Mouse (Mus musculus) olfactory bulb, adult 2 months (tissue): ENCODE measurements at regions not wholly inside any gene's neighbourhood (a gene's known extent, or its start where the extent isn't known, plus 50 kb on each side); places are given as distances from the start of the nearest gene placed in this dataset.

Experiments
- H3K27ac ChIP-seq: fragments of 200-500 bp; 2 replicates; pipeline ENCODE4 v1.5.1; 2012; ENCODE audit warnings: low read depth, low read length; ENCODE audit not compliant: insufficient read depth
- H3K4me1 ChIP-seq: fragments of 200-500 bp; 2 replicates; pipeline ENCODE4 v1.6.1; 2012; ENCODE audit warnings: low read length; ENCODE audit not compliant: control insufficient read depth, insufficient read depth
- H3K4me3 ChIP-seq: fragments of 200-500 bp; 2 replicates; pipeline ENCODE4 v1.5.1; 2012; ENCODE audit warnings: mild to moderate bottlenecking, low read depth, low read length, moderate library complexity; ENCODE audit not compliant: insufficient read depth
- CTCF ChIP-seq: fragments of 200-500 bp; IDR thresholded peaks from 2 replicates; pipeline ENCODE4 v1.5.1; 2012; ENCODE audit warnings: low read depth, mild to moderate bottlenecking, low read length, moderate library complexity; ENCODE audit not compliant: insufficient read depth
- POLR2A ChIP-seq: fragments of 200-500 bp; IDR thresholded peaks from 2 replicates; pipeline ENCODE4 v1.6.1; 2012; ENCODE audit warnings: mild to moderate bottlenecking, low read depth, low read length, moderate library complexity; ENCODE audit not compliant: insufficient read depth
- WGBS: fragments of 180-500 bp; shearing (Covaris S2); methylation state at CpG from one replicate; pipeline ENCODE4 v1.1.7; 2018; 5-methylcytosine and 5-hydroxymethylcytosine counted together

- no peak overlapping the region for H3K4me3 ChIP-seq
- 37% methylated on average over 13 of the region's 13 CpGs for WGBS
- H3K4me1 ChIP-seq = peaks cover 12% of the 10 kb centered on the region
- no peak overlapping the region for H3K27ac ChIP-seq
- TF ChIP-seq CTCF (no peak), POLR2A (no peak)
Measured at GRCm38 (mm10) chr2:128324256-128325096, 198.6 kb downstream of the Bcl2l11 start.

DNA sequence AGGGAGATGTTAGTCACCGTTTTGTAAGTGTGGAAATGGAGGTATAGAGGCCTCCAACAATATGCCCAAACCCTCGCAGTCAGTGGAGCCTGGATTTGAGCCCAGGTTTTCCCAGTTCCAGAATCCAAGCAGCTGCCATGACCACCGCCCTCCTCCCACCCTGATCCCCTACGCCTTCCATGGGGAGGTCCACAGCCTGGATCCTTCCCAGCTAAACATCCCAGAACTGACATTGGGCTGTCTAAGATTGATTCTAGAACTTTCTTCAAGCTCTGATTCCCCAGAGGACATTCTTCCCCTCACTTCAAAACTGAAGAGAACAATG is 199.2 kb downstream of the Bcl2l11 start:
- TF ChIP-seq POLR2A = no peak
- TF ChIP-seq CTCF = no peak
- H3K4me1 ChIP-seq = peaks cover 12% of the 10 kb centered on the region
- WGBS = 73% methylated on average over 4 of the region's 4 CpGs
- no peak overlapping the region for H3K27ac ChIP-seq
- no peak overlapping the region for H3K4me3 ChIP-seq

DNA sequence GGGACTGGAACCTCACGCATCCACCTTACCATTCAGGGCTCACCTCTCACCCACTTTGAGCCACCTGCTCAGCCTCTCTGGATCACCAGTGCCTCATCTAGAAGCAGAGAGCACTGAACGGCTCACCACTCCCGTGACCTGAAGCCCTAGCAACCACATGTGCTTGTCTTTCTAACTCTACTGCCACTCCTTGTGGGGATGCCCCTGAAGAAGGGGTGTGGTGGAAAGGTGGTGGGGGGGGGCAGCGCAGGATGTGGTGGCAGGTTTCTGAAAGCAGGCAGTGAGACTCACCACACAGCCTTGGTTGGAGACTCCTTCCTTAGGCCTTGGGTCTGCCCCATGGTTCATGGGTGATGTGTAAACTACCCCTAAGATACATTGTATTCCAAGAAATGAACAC is 199.6 kb downstream of the Bcl2l11 start:
- Histone ChIP-seq H3K4me3 (no peak overlapping the region), H3K27ac (no peak overlapping the region), H3K4me1 (peaks cover 12% of the 10 kb centered on the region)
- no peak for TF ChIP-seq POLR2A
- TF ChIP-seq CTCF = no peak
- WGBS = 98% methylated on average over 4 of the region's 4 CpGs

DNA sequence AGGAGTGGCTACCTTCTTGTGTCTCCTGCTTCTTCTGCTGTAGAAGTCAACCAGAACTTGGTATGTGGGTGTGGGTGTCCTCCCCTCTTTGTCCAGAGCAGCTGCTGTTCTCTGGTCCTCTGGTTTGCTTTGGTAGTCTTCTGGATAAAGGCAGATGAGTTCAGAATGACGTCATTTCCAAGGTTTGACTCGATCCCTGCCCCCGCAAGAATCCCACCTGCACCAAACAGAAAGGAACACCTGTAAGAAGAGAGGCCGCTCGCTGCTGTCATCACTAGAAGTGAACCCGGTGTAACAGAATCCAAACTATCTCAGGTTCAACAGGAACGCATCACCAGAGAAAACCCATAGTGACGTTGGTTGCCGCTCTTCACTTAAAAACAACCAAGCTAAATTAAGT is 205.0 kb downstream of the Bcl2l11 start:
- TF ChIP-seq POLR2A (no peak), CTCF (no peak)
- Histone ChIP-seq H3K4me1 (peaks cover 10% of the 10 kb centered on the region; the same call in 1 of the 2 replicates), H3K4me3 (no peak overlapping the region), H3K27ac (no peak overlapping the region)
- whole genome bisulfite sequencing = 50% methylated on average over 9 of the region's 9 CpGs

DNA sequence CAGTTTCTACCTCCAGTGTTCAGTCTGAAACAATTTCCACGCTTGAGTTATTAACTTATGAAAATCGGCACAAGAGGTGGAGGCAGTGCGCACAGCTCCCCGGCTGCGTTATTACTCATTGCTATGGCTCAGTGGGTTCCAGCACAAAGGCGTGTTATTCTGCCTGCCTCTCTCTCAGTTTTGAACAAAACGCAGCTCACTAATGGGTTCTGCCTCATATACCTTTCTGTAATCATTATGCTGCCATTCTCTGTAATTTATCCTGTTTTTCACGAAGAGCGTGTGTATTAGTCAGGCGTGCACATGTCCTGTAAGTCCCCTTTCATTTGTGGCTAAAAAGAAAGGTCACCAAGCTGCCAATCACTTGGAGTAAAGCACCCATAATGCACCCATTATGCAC is 205.4 kb downstream of the Bcl2l11 start:
- TF ChIP-seq CTCF (no peak), POLR2A (no peak)
- WGBS = 21% methylated on average over 10 of the region's 10 CpGs
- Histone ChIP-seq H3K4me3 (no peak overlapping the region), H3K4me1 (peaks cover 10% of the 10 kb centered on the region; the same call in 1 of the 2 replicates), H3K27ac (no peak overlapping the region)

- 35% methylated on average over 8 of the region's 8 CpGs for WGBS
Measured at GRCm38 (mm10) chr2:128331681-128332080, 205.8 kb downstream of the Bcl2l11 start.

GRCm38 (mm10) chr2:128333401-128334142 is 207.7 kb downstream of the Bcl2l11 start:
- 76% methylated on average over 10 of the region's 10 CpGs for WGBS

More at GRCm38 (mm10) chr2:128331681-128332080, 205.8 kb downstream of the Bcl2l11 start:
- TF ChIP-seq CTCF = no peak
- TF ChIP-seq POLR2A = no peak
- Histone ChIP-seq H3K4me1 (peaks cover 10% of the 10 kb centered on the region; the same call in 1 of the 2 replicates), H3K27ac (no peak overlapping the region), H3K4me3 (no peak overlapping the region)

DNA sequence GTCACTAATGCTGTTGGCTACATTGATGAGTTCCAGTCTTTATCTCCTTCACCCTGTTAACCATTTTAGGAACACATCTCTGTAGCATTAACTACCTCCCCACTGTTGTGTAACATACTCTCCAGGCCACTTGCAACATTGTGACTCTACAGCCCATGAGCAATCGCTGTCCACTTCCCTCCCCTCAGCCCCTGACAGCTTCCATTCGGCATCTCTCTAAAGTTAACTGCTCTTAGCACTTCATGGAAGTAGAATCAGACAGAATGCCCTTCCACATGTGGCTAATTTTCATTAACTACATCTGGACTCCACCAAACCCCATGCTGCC is 208.3 kb downstream of the Bcl2l11 start:
- 97% methylated on average over 2 of the region's 2 CpGs for WGBS
- H3K4me3 ChIP-seq = no peak overlapping the region
- no peak overlapping the region for H3K27ac ChIP-seq
- peaks cover 18% of the 10 kb centered on the region for H3K4me1 ChIP-seq
- TF ChIP-seq POLR2A (no peak), CTCF (no peak)

More at GRCm38 (mm10) chr2:128333401-128334142, 207.7 kb downstream of the Bcl2l11 start:
- TF ChIP-seq POLR2A (no peak), CTCF (no peak)
- H3K4me1 ChIP-seq = peaks cover 13% of the 10 kb centered on the region; the same call in 1 of the 2 replicates
- no peak overlapping the region for H3K27ac ChIP-seq
- H3K4me3 ChIP-seq = no peak overlapping the region
